ENCODE assay signal across 8 mouse cellular contexts in the genomic region with DNA sequence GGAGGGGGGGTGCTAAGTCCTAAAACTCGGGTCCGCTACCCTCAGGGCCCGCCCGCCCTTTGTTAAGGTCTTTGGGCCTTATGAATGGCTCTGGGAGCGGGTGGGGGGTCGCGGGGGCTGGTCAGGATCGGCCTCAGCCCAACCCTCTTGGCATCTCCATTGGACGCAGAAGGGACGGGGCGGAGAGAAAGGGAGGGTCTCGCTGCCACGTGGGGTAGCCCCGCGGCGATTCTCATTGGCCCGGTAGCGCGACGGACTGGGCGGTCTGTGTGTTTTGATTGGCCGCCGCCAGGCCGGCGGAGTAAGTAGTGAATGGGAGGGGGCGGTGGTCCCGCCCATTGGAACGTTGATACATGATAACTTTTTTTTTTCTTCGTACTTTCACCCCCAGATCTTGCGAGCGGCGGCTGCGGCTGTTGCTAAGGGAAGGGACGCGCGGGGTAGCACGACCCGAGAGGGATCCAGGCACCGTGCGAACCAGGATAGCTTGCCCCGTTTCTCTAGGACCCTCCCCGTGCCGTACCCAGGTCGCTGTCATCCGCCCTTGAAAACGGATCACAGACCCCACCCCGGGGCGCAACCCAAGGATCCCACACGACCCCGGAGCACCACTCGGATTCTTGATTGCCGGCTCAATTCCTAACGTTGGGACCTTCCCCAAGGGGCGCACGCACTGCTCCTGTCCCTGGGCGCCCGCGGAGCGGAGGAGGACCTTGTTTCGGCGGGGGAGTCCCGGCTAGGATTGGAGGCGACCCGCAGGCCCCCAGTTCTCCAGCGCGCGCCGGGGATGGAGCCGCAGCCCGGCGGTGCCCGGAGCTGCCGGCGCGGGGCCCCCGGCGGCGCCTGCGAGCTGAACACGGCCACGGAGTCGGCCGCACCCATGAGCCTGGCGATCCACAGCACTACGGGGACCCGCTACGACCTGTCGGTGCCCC. TPM values are rescaled to one million over a fixed set of nuclear protein-coding genes. Genes with fewer than 3 reads are reported as not detected.
DNase-seq lines count a peak whose midpoint lies in the region; ATAC-seq and TF ChIP-seq lines count a peak whose summit lies in the region.

No protein-coding gene starts in this region.

- H3K79me2 ChIP-seq in CH12.LX (replicated peaks; ENCODE audit: control insufficient read depth, extremely low read depth, insufficient read depth, poor library complexity, severe bottlenecking) = peaks cover 15% of the 10 kb centered on the region

- no peaks in the 10 kb centered on the region for H3K27me3 ChIP-seq in CH12.LX (replicated peaks)
- no peaks in the 10 kb centered on the region for H3K27me3 ChIP-seq in forebrain, embryonic 10.5 days (ENCODE audit: poor library complexity, severe bottlenecking)
- H3K27me3 ChIP-seq in heart, embryonic 15.5 days = no peaks in the 10 kb centered on the region
- H3K27me3 ChIP-seq in liver, embryonic 14.5 days (ENCODE audit: control insufficient read depth, insufficient read depth, low read length) = no peaks in the 10 kb centered on the region
- no peaks in the 10 kb centered on the region for H3K27me3 ChIP-seq in stomach, embryonic 15.5 days (replicated peaks)

- TF ChIP-seq CTCF in CH12.LX (conservative IDR thresholded peaks at IDR 0.05 in 1 of 2, IDR thresholded peaks at IDR 0.05 in 1 of 2; ENCODE audit: low read depth in 2 of 2, low read length in 2 of 2) = no peak
- no peak for TF ChIP-seq CTCF in liver, embryonic 14.5 days (IDR thresholded peaks at IDR 0.05; ENCODE audit: low read depth)

- H3K27ac ChIP-seq in CH12.LX (ENCODE audit: insufficient read depth, low read depth) = peak overlapping the region; percentile 96
- H3K27ac ChIP-seq in forebrain, embryonic 10.5 days = peak overlapping the region; percentile 99
- peak overlapping the region; percentile 100 for H3K27ac ChIP-seq in heart, embryonic 15.5 days
- H3K27ac ChIP-seq in liver, embryonic 14.5 days = peak overlapping the region; percentile 94
- H3K27ac ChIP-seq in stomach, embryonic 15.5 days = peak overlapping the region; percentile 100

- H3K9me3 ChIP-seq in CH12.LX (replicated peaks; ENCODE audit: low read length) = no peaks in the 10 kb centered on the region
- H3K9me3 ChIP-seq in forebrain, embryonic 10.5 days = no peaks in the 10 kb centered on the region
- H3K9me3 ChIP-seq in heart, embryonic 15.5 days (replicated peaks) = no peaks in the 10 kb centered on the region
- H3K9me3 ChIP-seq in liver, embryonic 14.5 days (ENCODE audit: control insufficient read depth, low read length) = no peaks in the 10 kb centered on the region
- H3K9me3 ChIP-seq in stomach, embryonic 15.5 days = no peaks in the 10 kb centered on the region

- peak; percentile 45; the same call in 1 of the 2 replicates for TF ChIP-seq POLR2A in CH12.LX (IDR thresholded peaks at IDR 0.05; ENCODE audit: low read depth, low read length)

- peak overlapping the region; percentile 95 for H3K9ac ChIP-seq in CH12.LX (ENCODE audit: insufficient read depth, low read depth)
- peak overlapping the region; percentile 86 for H3K9ac ChIP-seq in heart, embryonic 15.5 days
- H3K9ac ChIP-seq in liver, embryonic 14.5 days (replicated peaks) = peak overlapping the region; percentile 84
- H3K9ac ChIP-seq in stomach, embryonic 15.5 days = peak overlapping the region; percentile 94

- H3K4me2 ChIP-seq in CH12.LX (ENCODE audit: insufficient read depth, low read depth, poor library complexity, severe bottlenecking) = peak overlapping the region; percentile 18
- H3K4me2 ChIP-seq in heart, embryonic 15.5 days = peak overlapping the region; percentile 80
- H3K4me2 ChIP-seq in liver, embryonic 14.5 days (ENCODE audit: low read depth) = peak overlapping the region; percentile 99
- H3K4me2 ChIP-seq in stomach, embryonic 15.5 days = peak overlapping the region; percentile 84

- in situ Hi-C loops in CH12.LX (cut with MboI; ENCODE audit: low pct_ligation_motif_present, low pct_unique_long_range_greater_than_20kb, low sequenced_read_pairs) = no loop called here

- no peak for TF ChIP-seq RAD21 in CH12.LX (IDR thresholded peaks at IDR 0.05; ENCODE audit: low read depth, low read length)

- dilution Hi-C loops in CH12.LX (cut with MboI; ENCODE audit: extremely low pct_ligation_motif_present, extremely low pct_unique_long_range_greater_than_20kb, low sequenced_read_pairs) = no loop called here

- TF ChIP-seq EP300 in CH12.LX (IDR thresholded peaks at IDR 0.05; ENCODE audit: low read length) = no peak
- TF ChIP-seq EP300 in liver, embryonic 14.5 days (IDR thresholded peaks at IDR 0.05; ENCODE audit: low read depth) = no peak

- WGBS in forebrain, embryonic 10.5 days = under 1% methylated on average over 87 of the region's 88 CpGs
- WGBS in heart, embryonic 15.5 days = under 1% methylated on average over 79 of the region's 88 CpGs
- WGBS in liver, embryonic 14.5 days (ENCODE audit: insufficient replicate concordance) = under 1% methylated on average over 88 of the region's 88 CpGs
- under 1% methylated on average over 88 of the region's 88 CpGs for WGBS in stomach, embryonic 15.5 days

- ATAC-seq in heart, embryonic 15.5 days (replicated peaks; ENCODE audit: insufficient number of reproducible peaks, insufficient read depth, low FRiP score, low read depth) = peak; percentile 82
- ATAC-seq in liver, embryonic 14.5 days (ENCODE audit: insufficient read depth) = peak; percentile 76
- ATAC-seq in stomach, embryonic 15.5 days (ENCODE audit: insufficient read depth, low FRiP score, low read depth) = peak; percentile 81

- H3K4me3 ChIP-seq in CH12.LX (replicated peaks in 1 of 3; ENCODE audit: low read depth in 2 of 3, low read length in 2 of 3, poor library complexity in 1 of 3) = peak overlapping the region; percentile 81 to 91 (median 82)
- H3K4me3 ChIP-seq in forebrain, embryonic 10.5 days = peak overlapping the region; percentile 95
- H3K4me3 ChIP-seq in heart, embryonic 15.5 days = peak overlapping the region; percentile 76
- H3K4me3 ChIP-seq in liver, embryonic 14.5 days (ENCODE audit: insufficient read depth in 1 of 2, low read depth in 2 of 2, low read length in 2 of 2) = peak overlapping the region; percentile 72 to 90
- H3K4me3 ChIP-seq in stomach, embryonic 15.5 days (replicated peaks) = peak overlapping the region; percentile 79

- peaks cover 36 to 50% of the 10 kb centered on the region in 2 experiments for H3K4me1 ChIP-seq in CH12.LX (ENCODE audit: control insufficient read depth in 1 of 2, insufficient read depth in 2 of 2)
- peaks cover 79% of the 10 kb centered on the region for H3K4me1 ChIP-seq in forebrain, embryonic 10.5 days
- H3K4me1 ChIP-seq in heart, embryonic 15.5 days (replicated peaks) = peaks cover 66% of the 10 kb centered on the region
- H3K4me1 ChIP-seq in liver, embryonic 14.5 days (replicated peaks; ENCODE audit: control insufficient read depth in 2 of 2, insufficient read depth in 2 of 2, low read length in 1 of 2) = peaks cover 26 to 29% of the 10 kb centered on the region in 2 experiments
- H3K4me1 ChIP-seq in stomach, embryonic 15.5 days = peaks cover 53% of the 10 kb centered on the region

- peaks cover 35 to 49% of the 10 kb centered on the region in 2 experiments for H3K36me3 ChIP-seq in CH12.LX (replicated peaks in 1 of 2; ENCODE audit: control insufficient read depth in 1 of 2, insufficient read depth in 1 of 2, low read length in 1 of 2)
- H3K36me3 ChIP-seq in forebrain, embryonic 10.5 days (replicated peaks) = peaks cover 76% of the 10 kb centered on the region
- H3K36me3 ChIP-seq in heart, embryonic 15.5 days = peaks cover 42% of the 10 kb centered on the region
- peaks cover 33% of the 10 kb centered on the region for H3K36me3 ChIP-seq in liver, embryonic 14.5 days (replicated peaks; ENCODE audit: control insufficient read depth, insufficient read depth, low read depth)
- peaks cover 17% of the 10 kb centered on the region for H3K36me3 ChIP-seq in stomach, embryonic 15.5 days

- peak; percentile 96 for DNase-seq in CH12.LX (ENCODE audit: extremely low read depth)
- DNase-seq in c-Kit-positive CD71-negative TER-119-negative erythroid progenitor cells, embryonic 14.5 days (ENCODE audit: low read depth) = peak; percentile 96
- DNase-seq in forebrain, embryonic 10.5 days (ENCODE audit: extremely low spot score, low spot score) = peak; percentile 100
- peak; percentile 99 to 100 for DNase-seq in kidney, postnatal 25 days
- peak; percentile 92 to 93 (median 93) for DNase-seq in liver, embryonic 14.5 days (ENCODE audit: low read depth in 3 of 3, low spot score in 3 of 3)
- DNase-seq in neural tube, embryonic 10.5 days (ENCODE audit: extremely low spot score, low spot score) = peak; percentile 98

RNA-seq across cellular contexts. Expression of a gene that starts 1.5 kb away (rescaled TPM):
- total RNA-seq in CH12.LX (2012; rRNA removed) (11.6 and 16.2 TPM in 2 replicates), CH12.LX (2014; rRNA removed) (3.9 and 4.7 TPM in 2 replicates)
- polyA plus RNA-seq in CH12.LX (2012; ENCODE audit: insufficient read length, low read depth) = 25.2 and 33.2 TPM in 2 replicates
- polyA plus RNA-seq in forebrain, embryonic 10.5 days (2016; fragmentation: Nextera tagmentation; extraction: Ambion mirVana) = 19.1 and 19.8 TPM in 2 replicates
- polyA plus RNA-seq in heart, embryonic 15.5 days (2015; fragmentation: Nextera tagmentation; extraction: Ambion mirVana) = 11.6 and 16.8 TPM in 2 replicates
- polyA plus RNA-seq in liver, embryonic 14.5 days (2012; rRNA removed) = 9.1 and 10.3 TPM in 2 replicates
- polyA plus RNA-seq in liver, embryonic 14.5 days (2014; fragmentation: Nextera tagmentation; extraction: Ambion mirVana) = 5.1 and 5.7 TPM in 2 replicates
- polyA plus RNA-seq in stomach, embryonic 15.5 days (2015; fragmentation: Nextera tagmentation; extraction: Ambion mirVana) = 16.0 and 19.8 TPM in 2 replicates

RNA-seq across cellular contexts. Expression of a gene that starts 8.9 kb away (rescaled TPM):
- total RNA-seq in CH12.LX (2012; rRNA removed) (2.3 and 2.6 TPM in 2 replicates), CH12.LX (2014; rRNA removed) (0.09 and 0.19 TPM in 2 replicates)
- 1.7 and 2.4 TPM in 2 replicates for polyA plus RNA-seq in CH12.LX (2012; ENCODE audit: insufficient read length, low read depth)
- polyA plus RNA-seq in forebrain, embryonic 10.5 days (2016; fragmentation: Nextera tagmentation; extraction: Ambion mirVana) = 6.8 and 7.3 TPM in 2 replicates
- 1.7 and 2.9 TPM in 2 replicates for polyA plus RNA-seq in heart, embryonic 15.5 days (2015; fragmentation: Nextera tagmentation; extraction: Ambion mirVana)
- 1.8 and 2.2 TPM in 2 replicates for polyA plus RNA-seq in liver, embryonic 14.5 days (2012; rRNA removed)
- 0.42 and 1.1 TPM in 2 replicates for polyA plus RNA-seq in liver, embryonic 14.5 days (2014; fragmentation: Nextera tagmentation; extraction: Ambion mirVana)
- 5.1 and 6.7 TPM in 2 replicates for polyA plus RNA-seq in stomach, embryonic 15.5 days (2015; fragmentation: Nextera tagmentation; extraction: Ambion mirVana)

RNA-seq across cellular contexts. Expression of a gene that starts 11.1 kb away (rescaled TPM):
- total RNA-seq in CH12.LX (2012; rRNA removed) = 270 and 326 TPM in 2 replicates
- total RNA-seq in CH12.LX (2014; rRNA removed) = 85.8 and 106 TPM in 2 replicates
- 306 and 352 TPM in 2 replicates for polyA plus RNA-seq in CH12.LX (2012; ENCODE audit: insufficient read length, low read depth)
- polyA plus RNA-seq in forebrain, embryonic 10.5 days (2016; fragmentation: Nextera tagmentation; extraction: Ambion mirVana) = 495 and 498 TPM in 2 replicates
- 861 and 962 TPM in 2 replicates for polyA plus RNA-seq in heart, embryonic 15.5 days (2015; fragmentation: Nextera tagmentation; extraction: Ambion mirVana)
- 196 and 211 TPM in 2 replicates for polyA plus RNA-seq in liver, embryonic 14.5 days (2012; rRNA removed)
- 249 and 270 TPM in 2 replicates for polyA plus RNA-seq in liver, embryonic 14.5 days (2014; fragmentation: Nextera tagmentation; extraction: Ambion mirVana)
- 544 and 602 TPM in 2 replicates for polyA plus RNA-seq in stomach, embryonic 15.5 days (2015; fragmentation: Nextera tagmentation; extraction: Ambion mirVana)

RNA-seq across cellular contexts. Expression of a gene that starts 16.2 kb away (rescaled TPM):
- total RNA-seq in CH12.LX (2012; rRNA removed) = 28.3 and 34.4 TPM in 2 replicates
- total RNA-seq in CH12.LX (2014; rRNA removed) = 27.0 and 31.9 TPM in 2 replicates
- polyA plus RNA-seq in CH12.LX (2012; ENCODE audit: insufficient read length, low read depth) = 40.2 and 45.9 TPM in 2 replicates
- 90.9 and 116 TPM in 2 replicates for polyA plus RNA-seq in forebrain, embryonic 10.5 days (2016; fragmentation: Nextera tagmentation; extraction: Ambion mirVana)
- 86.7 and 90.2 TPM in 2 replicates for polyA plus RNA-seq in heart, embryonic 15.5 days (2015; fragmentation: Nextera tagmentation; extraction: Ambion mirVana)
- polyA plus RNA-seq in liver, embryonic 14.5 days (2012; rRNA removed) = 19.4 and 19.8 TPM in 2 replicates
- 10.1 and 10.7 TPM in 2 replicates for polyA plus RNA-seq in liver, embryonic 14.5 days (2014; fragmentation: Nextera tagmentation; extraction: Ambion mirVana)
- polyA plus RNA-seq in stomach, embryonic 15.5 days (2015; fragmentation: Nextera tagmentation; extraction: Ambion mirVana) = 90.3 and 103 TPM in 2 replicates

RNA-seq across cellular contexts. Expression of a gene that starts 23.2 kb away (rescaled TPM):
- total RNA-seq in CH12.LX (2012; rRNA removed) (30.5 and 37.7 TPM in 2 replicates), CH12.LX (2014; rRNA removed) (34.3 and 40.2 TPM in 2 replicates)
- 19.3 and 21.9 TPM in 2 replicates for polyA plus RNA-seq in CH12.LX (2012; ENCODE audit: insufficient read length, low read depth)
- polyA plus RNA-seq in forebrain, embryonic 10.5 days (2016; fragmentation: Nextera tagmentation; extraction: Ambion mirVana) = 9.8 and 10.7 TPM in 2 replicates
- polyA plus RNA-seq in heart, embryonic 15.5 days (2015; fragmentation: Nextera tagmentation; extraction: Ambion mirVana) = 7.7 and 9.1 TPM in 2 replicates
- polyA plus RNA-seq in liver, embryonic 14.5 days (2012; rRNA removed) = 6.8 and 6.9 TPM in 2 replicates
- polyA plus RNA-seq in liver, embryonic 14.5 days (2014; fragmentation: Nextera tagmentation; extraction: Ambion mirVana) = 10.6 and 13.2 TPM in 2 replicates
- 17.5 and 19.7 TPM in 2 replicates for polyA plus RNA-seq in stomach, embryonic 15.5 days (2015; fragmentation: Nextera tagmentation; extraction: Ambion mirVana)

Comparison
In these comparisons a context has a peak if more than half of its experiments do, and no peak if none do; other contexts are left out.
1. Peak in every context shown above with its lines: DNase-seq, ATAC-seq, H3K4me3 ChIP-seq and H3K27ac ChIP-seq.
2. H3K4me2 ChIP-seq: peak in every context shown above with its lines; median percentile 99 in liver, embryonic 14.5 days; 84 in stomach, embryonic 15.5 days; 80 in heart, embryonic 15.5 days; 18 in CH12.LX.